Mouse (Mus musculus) embryo, embryonic 11 days (tissue): Measurements from ENCODE around the gene Cxcr5.

ENCODE experiments used
- DNase-seq: peaks from one replicate; pipeline ENCODE4 v3.0.0-alpha.2; 2015

Cxcr5 gene

DNA sequence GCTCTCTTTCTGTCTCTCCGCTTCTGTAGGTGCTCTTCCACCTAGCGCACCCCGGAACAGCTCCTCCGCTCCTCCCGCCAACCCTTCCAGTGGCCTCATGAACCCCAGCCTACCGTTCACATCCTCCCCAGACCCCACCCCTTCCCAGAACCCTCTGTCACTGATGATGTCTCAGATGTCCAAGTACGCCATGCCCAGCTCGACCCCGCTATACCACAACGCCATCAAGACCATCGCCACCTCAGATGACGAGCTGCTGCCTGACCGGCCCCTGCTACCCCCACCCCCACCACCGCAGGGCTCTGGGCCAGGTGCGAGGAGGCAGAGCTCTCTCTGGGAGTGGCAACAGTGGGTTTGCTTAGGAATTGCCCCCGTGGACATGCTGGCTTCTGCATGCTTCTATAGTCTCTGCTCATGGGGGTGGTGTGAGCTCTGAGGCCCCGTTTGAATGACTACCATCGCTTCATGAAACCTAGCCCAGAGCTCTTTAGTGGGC is 53.5 kb downstream of the Cxcr5 start:
- no peak for DNase-seq

DNA sequence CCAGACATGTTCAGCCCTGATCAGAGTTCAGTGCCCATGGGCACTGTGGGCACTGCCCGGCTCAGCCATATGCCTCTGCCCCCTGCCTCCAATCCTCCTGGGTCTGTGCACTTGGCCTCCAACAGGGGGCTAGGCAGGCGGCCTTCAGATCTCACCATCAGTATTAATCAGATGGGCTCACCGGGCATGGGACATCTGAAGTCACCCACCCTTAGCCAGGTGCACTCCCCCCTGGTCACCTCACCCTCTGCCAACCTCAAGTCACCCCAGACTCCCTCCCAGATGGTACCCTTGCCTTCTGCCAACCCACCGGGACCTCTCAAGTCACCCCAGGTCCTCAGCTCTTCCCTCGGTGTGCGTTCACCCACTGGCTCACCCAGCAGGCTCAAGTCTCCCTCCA is 54.3 kb downstream of the Cxcr5 start:
- DNase-seq, result no peak

DNA sequence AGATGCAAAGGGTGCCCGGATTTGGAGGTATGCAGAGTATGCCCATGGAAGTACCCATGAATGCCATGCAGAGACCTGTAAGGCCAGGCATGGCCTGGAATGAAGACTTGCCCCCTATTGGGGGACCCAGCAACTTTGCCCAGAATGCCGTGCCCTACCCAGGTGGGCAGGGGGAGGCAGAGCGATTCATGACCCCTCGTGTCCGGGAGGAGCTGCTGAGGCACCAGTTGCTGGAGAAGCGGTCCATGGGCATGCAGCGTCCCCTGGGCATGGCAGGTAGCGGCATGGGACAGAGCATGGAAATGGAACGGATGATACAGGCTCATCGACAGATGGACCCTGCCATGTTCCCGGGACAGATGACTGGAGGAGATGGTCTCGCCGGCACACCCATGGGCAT is 55.1 kb downstream of the Cxcr5 start:
- DNase-seq, result no peak

DNA sequence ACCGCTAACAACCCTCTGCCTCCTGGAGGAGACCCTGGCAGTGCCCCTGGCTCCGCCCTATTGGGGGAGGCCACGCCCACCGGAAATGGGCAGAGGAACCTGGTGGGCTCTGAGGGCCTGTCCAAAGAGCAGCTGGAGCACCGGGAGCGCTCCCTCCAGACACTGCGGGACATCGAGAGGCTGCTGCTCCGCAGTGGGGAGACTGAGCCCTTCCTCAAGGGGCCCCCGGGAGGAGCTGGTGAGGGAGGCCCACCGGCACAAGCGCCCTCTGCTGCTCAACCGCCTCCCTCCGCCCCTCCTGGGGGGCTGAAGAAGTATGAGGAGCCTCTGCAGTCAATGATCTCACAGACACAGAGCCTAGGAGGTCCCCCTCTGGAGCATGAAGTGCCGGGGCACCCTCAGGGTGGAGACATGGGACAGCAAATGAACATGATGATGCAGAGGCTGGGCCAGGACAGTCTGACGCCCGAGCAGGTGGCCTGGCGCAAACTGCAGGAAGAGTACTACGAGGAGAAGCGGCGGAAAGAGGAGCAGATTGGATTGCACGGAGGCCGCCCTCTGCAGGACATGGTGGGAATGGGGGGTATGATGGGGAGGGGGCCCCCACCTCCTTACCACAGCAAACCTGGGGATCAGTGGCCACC is 55.7 kb downstream of the Cxcr5 start:
- DNase-seq, result no peak

DNA sequence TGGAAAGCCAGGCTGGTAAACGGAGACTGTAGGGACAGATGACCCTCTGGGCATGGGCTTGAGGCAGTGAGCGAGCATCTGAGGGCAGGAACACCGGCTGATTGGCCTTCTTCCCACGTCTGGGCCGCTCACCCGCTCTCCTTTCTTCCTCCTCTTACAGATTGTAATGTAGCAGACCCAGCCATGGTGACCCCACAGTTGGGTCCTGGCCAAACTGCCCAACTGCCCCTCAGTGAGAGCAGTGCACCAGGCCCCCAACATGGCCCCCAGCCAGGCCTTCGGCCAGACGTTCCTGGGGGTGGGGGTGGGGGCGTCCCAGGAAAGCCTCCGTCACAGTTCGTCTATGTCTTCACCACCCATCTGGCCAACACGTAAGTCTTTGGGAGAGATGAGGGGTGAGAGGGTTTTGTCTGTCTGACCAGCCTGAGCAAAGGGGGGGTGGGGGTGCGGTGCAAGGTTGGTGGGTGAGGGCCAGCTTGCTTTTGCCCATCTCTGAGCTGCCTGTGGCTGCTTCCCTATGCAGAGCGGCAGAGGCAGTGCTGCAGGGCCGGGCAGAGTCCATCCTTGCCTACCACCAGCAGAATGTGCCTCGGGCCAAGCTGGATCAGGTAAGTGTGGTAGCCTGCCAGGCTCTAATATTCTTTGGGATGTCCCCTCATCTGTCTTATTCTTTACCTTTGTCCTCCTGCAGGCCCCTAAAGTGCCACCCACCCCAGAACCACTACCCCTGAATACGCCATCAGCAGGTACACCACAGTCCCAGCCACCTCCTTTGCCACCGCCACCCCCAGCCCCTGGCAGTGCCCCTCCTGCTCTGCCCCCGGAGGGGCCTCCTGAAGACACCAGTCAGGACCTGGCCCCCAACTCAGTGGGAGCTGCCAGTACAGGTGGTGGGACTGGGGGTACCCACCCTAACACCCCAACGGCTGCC is 56.5 kb downstream of the Cxcr5 start:
- no peak for DNase-seq

DNA sequence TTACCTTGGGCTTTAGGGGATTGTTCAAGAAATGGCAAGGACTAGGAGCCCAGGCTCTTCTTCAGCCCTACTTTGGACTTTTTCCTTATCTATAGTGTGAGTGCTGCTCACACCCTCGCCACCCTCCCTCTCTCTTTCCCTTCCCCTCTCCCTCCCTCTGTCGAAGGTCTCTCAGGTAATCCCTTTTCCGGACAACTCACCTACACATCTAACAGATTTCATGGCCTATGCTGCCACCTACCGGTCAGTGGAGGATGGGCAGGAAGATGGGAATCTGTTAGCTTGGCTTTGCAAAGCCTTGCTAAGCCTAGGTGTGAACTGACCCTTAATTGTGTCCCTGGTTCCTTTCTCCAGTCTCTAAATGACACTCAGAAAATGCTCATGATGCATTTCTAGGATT is 59.7 kb downstream of the Cxcr5 start:
- peak; percentile 83 for DNase-seq

DNA sequence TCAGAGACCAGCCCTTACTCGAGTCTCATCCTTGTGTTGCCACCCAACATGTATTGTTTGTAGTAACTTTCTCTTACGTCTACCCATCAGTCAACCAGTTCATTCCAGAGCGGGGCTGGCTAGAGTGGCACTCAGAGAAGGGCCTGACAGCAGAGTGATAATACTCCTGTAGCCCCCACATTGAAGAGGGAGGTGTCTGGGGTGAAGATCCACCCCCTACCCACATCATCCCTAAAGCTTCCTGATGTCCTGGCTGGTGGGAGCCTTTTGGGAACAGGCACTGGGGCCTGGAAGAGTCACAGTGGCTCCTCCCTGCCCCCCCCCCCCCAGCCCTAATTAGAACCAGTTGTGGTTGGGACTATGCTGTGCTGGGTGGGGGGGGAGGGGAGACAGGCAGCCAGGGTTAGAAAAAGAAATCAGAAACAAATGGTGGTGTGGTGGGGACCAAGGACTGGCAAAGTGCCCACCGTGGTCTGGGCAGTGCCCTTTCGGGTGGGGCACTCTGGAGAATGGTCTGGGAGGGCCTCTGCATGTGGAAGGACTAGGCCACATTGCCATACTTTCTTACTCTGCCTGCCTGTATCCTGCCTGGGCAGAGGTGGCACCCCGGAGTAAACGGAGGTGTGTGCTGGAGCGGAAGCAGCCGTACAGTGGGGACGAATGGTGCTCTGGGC is 60.3 kb downstream of the Cxcr5 start:
- DNase-seq, result no peak

DNA sequence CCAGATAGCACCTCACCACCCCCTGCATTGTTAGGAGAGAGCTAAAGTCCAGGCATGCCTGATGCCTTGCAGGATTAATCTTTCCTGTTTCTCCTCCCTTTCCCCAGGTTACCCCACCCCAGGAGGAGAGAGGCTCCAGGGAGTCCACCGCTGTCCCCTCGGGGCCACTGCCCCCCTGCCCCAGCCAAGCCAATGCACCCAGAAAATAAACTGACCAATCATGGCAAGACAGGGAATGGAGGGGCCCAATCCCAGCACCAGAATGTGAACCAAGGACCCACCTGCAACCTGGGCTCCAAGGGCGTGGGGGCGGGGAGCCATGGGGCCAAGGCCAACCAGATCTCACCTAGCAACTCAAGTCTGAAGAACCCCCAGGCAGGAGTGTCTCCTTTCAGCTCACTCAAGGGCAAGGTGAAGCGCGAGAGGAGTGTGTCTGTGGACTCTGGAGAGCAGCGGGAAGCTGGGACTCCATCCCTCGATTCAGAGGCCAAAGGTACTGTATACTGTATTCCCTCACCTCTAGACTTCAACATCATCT is 61.0 kb downstream of the Cxcr5 start:
- no peak for DNase-seq

DNA sequence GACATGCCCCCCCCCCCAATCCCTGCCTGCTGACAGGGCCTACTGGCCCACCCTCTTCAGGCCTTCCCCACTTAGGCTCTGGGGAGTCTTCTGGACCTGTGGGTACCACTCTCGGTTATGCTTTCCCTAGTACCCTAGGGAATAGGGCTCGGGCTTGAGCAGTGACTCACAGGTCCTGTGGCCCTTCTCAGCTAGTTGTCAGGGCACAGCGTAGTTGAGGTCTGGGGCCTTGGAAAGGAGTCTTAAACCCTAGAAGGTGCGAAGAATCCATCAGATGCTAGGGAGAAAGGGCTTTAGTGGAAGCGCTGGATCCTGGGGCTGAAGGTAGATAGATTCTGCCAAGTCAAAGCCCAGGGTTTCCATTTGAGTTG is 61.5 kb downstream of the Cxcr5 start:
- DNase-seq, result no peak

DNA sequence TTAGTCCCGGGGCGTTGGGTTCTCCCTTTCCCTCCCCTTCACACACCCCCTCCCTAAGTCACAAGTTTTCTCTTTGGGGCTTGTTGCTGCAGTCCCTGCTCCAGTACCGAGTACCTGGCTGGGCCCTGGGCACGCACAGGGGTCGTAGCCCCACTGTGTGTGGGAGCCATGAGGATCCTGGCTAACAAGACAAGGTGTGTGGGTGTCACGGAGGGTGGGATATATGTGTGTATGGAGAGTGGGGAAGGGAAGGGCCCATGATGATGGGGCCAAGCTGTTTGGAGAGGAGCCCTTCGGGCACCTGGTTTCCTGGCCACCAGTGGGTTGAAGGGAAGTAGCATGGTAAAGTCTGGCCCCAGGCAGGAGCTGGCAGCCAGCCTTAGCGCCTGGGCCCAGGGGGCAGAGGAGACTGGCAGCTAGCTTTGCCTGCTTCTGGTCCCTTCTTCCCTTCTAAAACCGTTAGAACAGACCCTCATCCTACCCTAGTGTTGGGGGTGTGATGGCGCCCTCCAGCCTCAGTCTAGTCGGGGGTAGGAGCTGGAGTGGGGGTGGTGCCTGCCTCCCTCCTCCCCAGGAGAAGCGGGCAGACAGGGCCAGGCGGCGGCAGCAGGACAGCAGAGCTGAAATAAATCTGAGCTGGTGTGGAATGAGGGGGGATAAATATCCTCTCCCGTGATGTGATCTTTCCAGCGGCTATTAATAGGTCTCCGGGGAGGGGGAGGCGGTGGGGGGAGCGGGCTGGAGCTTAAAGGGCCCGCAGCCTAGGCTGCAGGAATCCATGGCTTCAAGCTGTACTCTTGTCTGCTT is 62.1 kb downstream of the Cxcr5 start:
- peak; percentile 76 for DNase-seq

DNA sequence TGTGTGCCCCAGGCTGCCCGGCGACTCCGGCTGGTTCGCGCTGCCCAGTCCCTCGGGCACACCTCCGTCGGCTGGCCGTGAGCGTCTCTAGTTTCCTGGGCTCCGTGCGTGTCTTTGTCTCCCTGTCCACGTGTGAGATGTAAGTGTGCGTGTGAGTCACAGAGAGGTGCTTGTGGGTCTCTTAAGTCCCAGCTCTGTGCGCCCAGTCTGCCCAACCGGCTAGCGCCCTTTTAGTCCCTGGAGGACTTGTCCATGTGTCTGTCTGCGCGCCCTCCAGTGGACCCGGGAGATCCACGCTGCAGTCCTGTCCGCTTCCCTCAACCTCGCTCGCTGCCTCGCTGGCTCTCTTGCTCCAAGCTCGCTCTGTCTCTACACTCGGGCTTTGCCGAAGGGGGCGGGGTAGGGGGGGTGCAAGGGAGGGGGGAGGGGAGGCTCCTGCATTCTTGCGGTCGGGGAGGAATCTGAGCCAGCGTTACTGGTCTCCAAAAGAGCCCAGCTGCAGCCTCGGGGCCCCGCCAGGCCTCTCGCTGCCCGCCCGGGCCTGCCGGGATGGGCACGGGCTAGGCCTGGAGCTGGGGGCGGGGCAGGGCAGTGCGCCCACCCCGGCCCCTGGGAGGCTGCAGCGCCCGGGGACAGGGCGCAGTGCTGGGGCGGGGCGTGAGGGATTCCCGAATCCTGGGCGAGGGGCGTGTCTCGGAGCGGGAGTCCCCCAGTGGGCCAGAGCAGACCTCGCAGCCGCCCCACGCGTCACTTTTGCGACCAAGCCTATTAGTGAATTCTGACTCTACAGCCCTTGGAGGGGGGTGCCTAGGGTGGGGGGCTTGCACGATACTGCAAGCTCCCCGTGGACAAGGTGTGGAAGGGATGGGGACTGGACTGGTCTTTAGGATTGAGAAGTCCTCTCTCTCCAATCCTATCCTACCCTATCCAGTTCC is 63.0 kb downstream of the Cxcr5 start:
- DNase-seq, result peak; percentile 90

DNA sequence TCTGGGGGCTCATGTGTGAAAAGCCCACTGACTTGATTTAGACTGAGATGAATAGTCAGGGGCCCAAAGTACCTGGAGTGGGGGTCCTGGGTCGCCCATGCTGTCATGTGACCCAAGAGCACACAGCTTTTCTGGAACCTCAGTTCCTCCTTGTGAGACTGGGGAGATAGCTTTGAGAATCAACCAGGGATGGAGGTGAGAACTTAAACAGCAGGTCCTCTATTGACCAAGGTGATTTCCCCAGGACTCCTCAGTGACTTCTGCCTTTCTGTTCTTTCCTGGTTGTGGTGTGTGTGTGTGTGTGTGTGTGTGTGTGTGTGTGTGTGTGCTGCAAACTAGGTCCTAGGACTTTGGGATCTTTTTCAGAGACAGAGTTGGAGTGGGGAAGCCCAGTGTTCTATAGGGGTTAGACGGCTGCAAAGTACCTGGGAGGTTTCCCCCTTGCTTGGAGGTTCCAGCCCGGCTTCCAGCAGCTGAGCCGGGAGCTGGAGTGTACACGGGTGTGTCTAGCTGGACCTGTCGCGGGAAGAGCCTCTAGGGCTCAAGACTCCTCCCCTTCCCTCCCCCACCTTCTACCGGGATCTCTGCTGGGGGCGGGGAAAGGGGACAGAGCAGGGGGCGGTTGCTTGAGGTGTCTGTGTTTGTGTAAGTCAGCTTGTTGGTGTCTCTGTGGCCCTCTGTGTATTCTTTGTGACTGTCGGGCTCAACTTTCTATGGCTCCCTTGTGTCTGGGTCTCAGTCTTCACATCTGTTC is 63.9 kb downstream of the Cxcr5 start:
- peak; percentile 81 for DNase-seq

DNA sequence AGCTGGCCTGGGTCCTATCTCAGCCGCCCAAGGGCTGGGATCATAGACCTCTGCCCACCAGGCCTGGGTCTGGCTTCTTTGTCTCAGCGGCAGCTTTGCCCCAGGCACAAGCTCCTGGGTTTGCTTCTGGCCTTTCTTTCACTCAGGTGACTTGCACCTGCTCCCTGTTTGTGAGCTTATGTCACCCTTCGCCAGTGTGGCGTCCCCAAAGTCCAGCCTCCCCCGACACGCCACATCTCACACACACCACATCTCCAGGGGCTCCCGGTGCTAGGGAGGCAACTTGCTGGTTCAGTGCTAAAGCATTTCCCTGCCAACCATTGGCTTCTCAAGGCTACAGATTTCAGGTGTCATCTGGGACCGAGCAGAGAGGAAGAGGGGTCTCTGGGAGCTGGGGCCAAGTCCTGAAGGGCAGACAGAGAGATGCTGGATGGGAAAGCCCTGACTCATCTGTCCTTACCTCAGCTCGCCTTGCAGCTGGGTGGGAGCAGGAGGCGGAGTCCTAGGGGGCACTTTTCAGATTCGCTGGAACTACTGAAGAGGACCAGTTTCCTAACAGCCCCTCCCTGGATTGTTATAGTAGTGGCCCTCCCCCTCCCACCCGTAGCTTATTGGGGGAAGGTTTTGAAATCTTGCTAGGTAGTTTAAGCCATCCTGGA is 64.7 kb downstream of the Cxcr5 start:
- no peak for DNase-seq

DNA sequence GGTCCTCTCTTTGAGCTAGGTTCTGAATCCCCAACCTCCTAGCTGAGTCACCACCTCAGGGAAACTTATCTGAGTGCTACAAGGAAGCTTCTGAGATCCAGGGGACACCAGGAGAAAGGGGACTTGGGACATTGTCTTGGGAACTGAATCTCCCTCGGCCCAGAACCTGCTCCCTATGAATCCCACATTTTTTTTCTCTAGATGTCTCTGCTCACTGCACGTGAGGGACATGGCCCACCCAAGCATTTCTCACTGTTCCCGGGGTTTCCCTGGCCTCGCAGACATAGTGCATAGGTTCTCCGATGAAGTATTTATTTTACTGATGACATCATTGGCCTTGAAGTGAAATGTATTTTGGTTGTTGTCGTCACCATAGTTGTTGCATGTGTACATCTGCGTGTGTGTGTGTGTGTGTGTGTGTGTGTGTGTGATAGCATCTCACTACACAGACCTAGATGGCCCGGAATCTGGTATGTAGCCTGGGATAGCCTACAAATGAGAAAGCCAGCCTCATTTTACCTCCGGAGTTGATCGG is 65.8 kb downstream of the Cxcr5 start:
- no peak for DNase-seq

DNA sequence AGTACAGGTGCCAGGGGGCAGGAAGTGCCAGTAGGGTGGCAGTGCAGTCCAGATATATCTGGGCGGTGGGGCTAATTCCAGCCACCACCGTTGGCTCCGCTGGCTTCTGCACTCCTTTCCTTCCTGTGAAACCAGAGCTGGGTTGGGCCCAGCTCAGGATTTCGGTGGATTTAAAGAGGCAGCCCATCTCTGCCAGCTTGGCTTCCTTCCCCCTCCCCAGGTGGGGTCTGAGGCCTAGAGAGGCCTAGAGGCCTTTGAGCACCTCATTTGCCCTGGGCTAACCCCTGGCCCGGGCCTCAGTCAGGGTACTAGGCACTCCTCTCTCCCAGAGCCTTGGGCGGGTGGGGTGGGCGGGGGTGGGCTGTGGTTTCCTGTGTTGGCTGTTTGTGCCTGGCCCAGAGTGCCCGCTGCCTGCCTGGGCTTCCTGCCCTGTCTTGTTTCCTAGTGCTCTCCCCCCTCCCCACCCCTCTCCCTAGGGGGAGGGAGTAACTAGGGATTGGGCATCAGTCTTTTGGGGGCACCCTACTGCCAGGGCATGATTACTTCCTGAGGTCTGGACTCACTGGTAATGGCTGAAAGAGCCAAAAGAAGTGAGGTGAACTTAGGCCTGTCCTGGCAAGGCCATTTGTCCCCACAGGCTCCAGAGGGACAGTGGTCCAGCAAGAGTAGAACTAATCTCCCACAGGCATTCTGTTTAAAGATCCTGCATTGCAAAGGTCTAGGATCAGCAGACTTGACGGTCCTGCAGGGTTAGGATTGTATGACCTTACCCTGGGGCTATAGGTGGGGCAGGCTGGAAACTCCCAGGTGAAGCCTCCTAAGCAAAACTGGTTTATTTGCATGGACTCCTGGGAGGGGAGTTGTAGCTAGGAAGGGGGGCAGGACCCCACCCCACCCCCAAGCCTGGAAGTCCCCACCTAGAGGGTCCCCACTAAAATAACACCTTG is 66.5 kb downstream of the Cxcr5 start:
- no peak for DNase-seq

DNA sequence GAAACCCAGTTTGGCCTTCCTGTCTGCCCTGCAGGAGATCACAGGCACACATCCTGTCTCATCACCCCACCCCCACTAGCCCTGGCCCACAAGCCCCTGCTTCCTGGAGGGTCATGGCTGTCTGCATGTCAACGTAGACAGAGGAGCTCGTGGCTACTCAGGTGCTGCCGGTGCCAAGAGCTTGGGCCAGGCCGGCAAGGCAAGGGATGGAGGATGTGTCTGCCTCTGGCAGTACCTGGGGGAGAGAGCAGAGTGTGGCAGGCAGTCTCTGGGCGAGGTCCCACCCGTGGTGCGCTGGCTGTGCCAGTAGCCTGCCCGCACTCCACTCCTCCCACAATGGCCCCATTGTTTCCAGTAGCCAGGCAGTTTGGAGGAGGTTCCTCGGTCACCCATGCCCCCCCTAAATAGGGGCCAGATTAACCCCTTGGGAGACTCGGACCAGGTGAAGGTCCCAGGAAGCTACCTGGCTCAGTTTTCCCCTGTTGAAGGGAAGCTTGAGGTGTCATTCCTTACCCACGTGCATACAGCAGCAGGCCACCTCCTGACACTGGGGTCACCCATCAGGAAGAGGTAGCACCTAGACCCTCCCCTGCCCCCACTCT is 67.3 kb downstream of the Cxcr5 start:
- DNase-seq, result no peak

DNA sequence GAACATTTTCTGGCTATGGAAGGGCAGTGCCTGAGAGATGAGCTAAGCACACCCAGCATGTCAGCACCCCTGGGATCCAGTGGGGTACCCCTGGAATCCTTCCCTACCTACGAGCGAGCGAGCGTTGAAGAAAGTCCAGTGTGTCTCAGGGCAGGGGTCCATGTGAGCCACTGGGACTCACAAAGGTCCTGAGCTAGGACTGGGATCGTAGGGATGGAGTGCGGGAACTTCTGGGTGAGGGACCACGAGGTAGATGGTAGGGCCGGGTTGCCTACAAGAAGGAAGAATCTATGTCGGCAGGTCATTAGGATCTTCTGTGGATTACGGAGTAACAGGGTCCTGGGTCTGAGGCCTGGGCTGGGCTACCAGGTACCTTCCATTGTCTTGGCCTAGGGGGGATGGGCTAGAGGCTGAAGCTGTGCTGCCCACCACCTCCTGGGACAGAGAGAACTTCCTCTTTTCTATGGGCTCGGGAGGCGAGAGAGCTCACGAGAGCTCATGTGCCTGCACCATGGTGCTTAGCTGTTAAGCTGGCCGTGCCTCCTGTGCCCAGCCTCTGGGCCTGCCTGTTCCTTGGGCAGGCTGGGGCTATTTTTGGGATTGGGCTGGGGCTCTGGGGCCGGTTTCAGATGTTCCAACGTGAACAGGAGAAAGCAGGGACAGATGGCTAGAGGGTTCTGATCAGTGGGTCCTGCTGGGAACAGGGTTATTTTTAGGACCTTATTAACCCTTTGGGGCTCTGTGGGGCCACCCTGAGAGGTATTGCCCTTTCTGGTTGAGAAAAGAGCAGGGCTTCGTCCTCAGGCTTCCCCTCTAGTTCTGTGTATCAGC is 68.8 kb downstream of the Cxcr5 start:
- DNase-seq, result no peak
